Mouse (Mus musculus) kidney, postnatal 0 days (tissue): ENCODE measurements at regions not wholly inside any gene's neighbourhood (a gene's known extent, or its start where the extent isn't known, plus 50 kb on each side); places are given as distances from the start of the nearest gene placed in this dataset.

Experiments used
- ATAC-seq: fragments of 200-750 bp; cut with Nextera tagmentation; replicated peaks from 2 replicates; pipeline ENCODE4 v1.8.0; 2017; ENCODE audit warnings: low read depth, moderate number of reproducible peaks, moderate TSS enrichment, moderate library complexity; ENCODE audit not compliant: low FRiP score
- DNase-seq: peaks from one replicate; pipeline ENCODE4 v3.0.0-alpha.2; 2016; ENCODE audit warnings: low spot score
- H3K27ac ChIP-seq: fragments of 300-500 bp; sonication (generic); 2 replicates; pipeline ENCODE4 v1.5.1; 2014; ENCODE audit warnings: mild to moderate bottlenecking
- H3K27me3 ChIP-seq: fragments of 300-500 bp; sonication (generic); 2 replicates; pipeline ENCODE4 v1.6.1; 2014; ENCODE audit warnings: low read length, mixed read lengths; ENCODE audit not compliant: insufficient read depth
- H3K36me3 ChIP-seq: fragments of 300-500 bp; sonication (generic); 2 replicates; pipeline ENCODE4 v1.6.1; 2014; ENCODE audit warnings: low read length, mixed read lengths; ENCODE audit not compliant: insufficient read depth
- H3K4me1 ChIP-seq: fragments of 300-500 bp; sonication (generic); replicated peaks from 2 replicates; pipeline ENCODE4 v1.6.1; 2014; ENCODE audit warnings: antibody characterized with exemption, low read length, mixed read lengths; ENCODE audit not compliant: insufficient read depth
- H3K4me2 ChIP-seq: fragments of 300-500 bp; sonication (generic); 2 replicates; pipeline ENCODE4 v1.6.1; 2014; ENCODE audit warnings: mild to moderate bottlenecking, low read length, moderate library complexity, mixed read lengths
- H3K4me3 ChIP-seq: fragments of 300-500 bp; sonication (generic); replicated peaks from 2 replicates; pipeline ENCODE4 v1.5.1; 2014; ENCODE audit warnings: low read depth, low read length
- H3K9ac ChIP-seq: fragments of 300-500 bp; sonication (generic); 2 replicates; pipeline ENCODE4 v1.6.1; 2014; ENCODE audit warnings: low read depth, low read length
- H3K9me3 ChIP-seq: fragments of 300-500 bp; sonication (generic); replicated peaks from 2 replicates; pipeline ENCODE4 v1.6.1; 2016; ENCODE audit warnings: low read length, inconsistent platforms, mixed read lengths
- CTCF ChIP-seq: IDR thresholded peaks from 2 replicates; pipeline ENCODE4 v1.5.1; 2016; ENCODE audit warnings: antibody characterized with exemption, low read depth, mild to moderate bottlenecking, moderate library complexity
- WGBS: fragments of 180-500 bp; shearing (Covaris S2); extraction: QIAGEN DNeasy Blood & Tissue Kit; methylation state at CpG from one replicate; pipeline ENCODE4 v1.1.7; 2014; 5-methylcytosine and 5-hydroxymethylcytosine counted together

GRCm38 (mm10) chr13:99099794-99100429 is 84.7 kb upstream of the Zfp366 start:
- Histone ChIP-seq H3K9ac (no peak overlapping the region), H3K4me2 (no peak overlapping the region), H3K27ac (no peak overlapping the region), H3K27me3 (no peaks in the 10 kb centered on the region), H3K9me3 (no peaks in the 10 kb centered on the region), H3K4me3 (no peak overlapping the region), H3K4me1 (no peaks in the 10 kb centered on the region), H3K36me3 (no peaks in the 10 kb centered on the region)
- DNase-seq: no peak
- ATAC-seq: no peak
- TF ChIP-seq CTCF: no peak
- WGBS: 69% methylated on average over 6 of the region's 6 CpGs

GRCm38 (mm10) chr13:99099226-99099625 is 85.4 kb upstream of the Zfp366 start:
- no peak overlapping the region for H3K4me3 ChIP-seq
- DNase-seq (no peak), ATAC-seq (no peak)
- no peaks in the 10 kb centered on the region for H3K27me3 ChIP-seq
- 89% methylated on average over 7 of the region's 7 CpGs for WGBS
- no peak overlapping the region for H3K9ac ChIP-seq
- H3K27ac ChIP-seq: no peak overlapping the region
- no peak for TF ChIP-seq CTCF
- no peaks in the 10 kb centered on the region for H3K4me1 ChIP-seq
- no peak overlapping the region for H3K4me2 ChIP-seq
- H3K9me3 ChIP-seq: no peaks in the 10 kb centered on the region
- H3K36me3 ChIP-seq: no peaks in the 10 kb centered on the region

DNA sequence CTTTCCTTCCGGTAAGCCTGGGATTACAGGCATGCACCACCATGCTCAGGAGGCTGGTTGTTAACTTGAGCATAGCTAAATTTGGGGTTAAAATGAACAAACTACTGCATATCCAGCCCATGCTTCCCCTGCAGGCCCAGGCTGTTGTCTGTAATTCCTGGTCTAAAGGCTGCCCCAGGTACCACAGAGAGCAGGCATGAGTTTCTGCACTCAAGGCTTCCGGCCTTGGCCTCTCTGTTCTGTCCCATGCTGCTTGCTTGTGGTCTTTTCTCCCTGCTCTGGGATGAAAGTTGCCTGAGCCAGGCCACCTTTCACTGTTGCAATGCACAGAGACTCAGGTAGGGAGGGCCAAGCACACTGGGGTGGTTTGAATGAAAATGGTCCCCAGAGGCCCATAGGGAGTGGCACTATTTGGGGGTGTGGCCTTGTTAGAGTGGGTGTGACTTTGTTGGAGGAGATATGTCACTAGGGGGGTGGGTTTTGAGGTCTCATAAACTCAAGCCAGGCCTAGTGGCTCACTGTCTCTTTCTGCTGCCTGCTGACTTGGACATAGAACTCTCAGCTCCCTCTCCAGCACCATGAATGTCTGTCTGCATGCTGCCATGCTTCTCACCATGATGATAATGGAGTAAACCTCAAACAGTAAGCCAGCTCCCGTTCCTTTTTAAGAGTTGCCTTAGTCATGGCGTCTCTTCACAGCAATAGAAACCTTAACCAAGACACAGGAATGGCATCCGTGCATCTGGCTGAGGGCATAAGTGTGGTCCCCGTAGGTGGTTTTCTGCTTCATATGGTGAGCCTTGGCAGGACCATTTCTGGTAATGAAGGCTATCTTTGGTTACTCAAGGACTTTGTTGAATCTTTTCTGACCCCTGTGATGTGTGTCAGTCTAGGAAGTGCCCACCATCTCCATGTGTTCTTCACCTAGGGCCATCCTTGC is 86.7 kb upstream of the Zfp366 start:
- Histone ChIP-seq H3K27ac (no peak overlapping the region), H3K9me3 (no peaks in the 10 kb centered on the region), H3K9ac (no peak overlapping the region), H3K36me3 (no peaks in the 10 kb centered on the region), H3K4me2 (no peak overlapping the region), H3K4me3 (no peak overlapping the region), H3K27me3 (no peaks in the 10 kb centered on the region), H3K4me1 (no peaks in the 10 kb centered on the region)
- no peak for TF ChIP-seq CTCF
- 95% methylated on average over 6 of the region's 6 CpGs for WGBS
- DNase-seq: no peak
- no peak for ATAC-seq

DNA sequence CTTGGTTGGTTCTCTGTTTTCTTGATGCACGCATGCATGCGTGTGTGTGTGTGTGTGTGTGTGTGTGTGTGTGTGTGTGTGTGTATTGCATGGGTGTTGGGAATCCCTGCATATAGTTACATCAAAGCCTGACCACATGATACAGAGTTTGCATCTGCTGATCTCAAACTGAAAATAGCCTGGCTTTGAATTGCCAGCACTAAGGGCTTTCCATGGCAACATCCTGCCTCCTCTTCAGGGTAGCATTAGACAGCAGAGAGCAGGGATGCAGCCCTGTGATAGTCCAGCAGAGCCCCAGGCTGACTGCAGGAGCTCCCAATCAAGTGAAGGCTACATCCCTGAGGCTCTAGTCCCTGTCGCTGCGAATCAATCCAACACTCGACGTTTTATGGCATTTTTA is 87.8 kb upstream of the Zfp366 start:
- ATAC-seq: no peak
- no peaks in the 10 kb centered on the region for H3K4me1 ChIP-seq

DNA sequence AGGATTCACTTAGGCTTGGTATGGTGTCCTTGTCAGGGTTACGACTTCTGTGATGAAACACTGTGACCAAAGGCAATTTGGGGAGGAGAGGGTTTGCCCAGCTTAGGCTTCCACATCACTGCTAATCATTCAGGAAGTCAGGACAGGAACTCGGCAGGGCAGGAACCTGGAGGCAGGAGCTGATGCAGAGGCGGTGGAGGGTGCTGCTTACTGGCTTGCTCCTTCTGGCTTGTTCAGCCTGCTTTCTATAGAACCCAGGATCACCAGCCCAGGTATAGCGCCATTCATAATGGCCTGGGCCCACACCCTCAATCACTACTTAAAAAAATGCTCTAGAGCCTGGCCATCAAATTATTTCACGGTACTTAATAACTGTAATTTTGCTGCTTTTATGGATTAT is 89.6 kb upstream of the Zfp366 start:
- no peaks in the 10 kb centered on the region for H3K27me3 ChIP-seq
- H3K9me3 ChIP-seq: no peaks in the 10 kb centered on the region
- no peak overlapping the region for H3K27ac ChIP-seq
- no peaks in the 10 kb centered on the region for H3K36me3 ChIP-seq
- no peak for ATAC-seq
- no peak overlapping the region for H3K9ac ChIP-seq
- H3K4me2 ChIP-seq: no peak overlapping the region
- no peak for TF ChIP-seq CTCF
- no peaks in the 10 kb centered on the region for H3K4me1 ChIP-seq
- H3K4me3 ChIP-seq: no peak overlapping the region
- DNase-seq: no peak
- 93% methylated on average over 5 of the region's 5 CpGs for WGBS

More for the DNA sequence above, 87.8 kb upstream of the Zfp366 start:
- Histone ChIP-seq H3K9ac (no peak overlapping the region), H3K27me3 (no peaks in the 10 kb centered on the region), H3K9me3 (no peaks in the 10 kb centered on the region), H3K4me3 (no peak overlapping the region), H3K4me2 (no peak overlapping the region), H3K27ac (no peak overlapping the region), H3K36me3 (no peaks in the 10 kb centered on the region)
- WGBS: 93% methylated on average over 6 of the region's 6 CpGs
- no peak for DNase-seq
- no peak for TF ChIP-seq CTCF

- H3K9me3 ChIP-seq: no peaks in the 10 kb centered on the region
- H3K9ac ChIP-seq: no peak overlapping the region
- H3K27me3 ChIP-seq: no peaks in the 10 kb centered on the region
- no peak overlapping the region for H3K27ac ChIP-seq
- H3K4me3 ChIP-seq: no peak overlapping the region
- no peak overlapping the region for H3K4me2 ChIP-seq
- WGBS: 76% methylated on average over 5 of the region's 5 CpGs
- ATAC-seq (no peak), DNase-seq (no peak)
- no peaks in the 10 kb centered on the region for H3K4me1 ChIP-seq
- H3K36me3 ChIP-seq: no peaks in the 10 kb centered on the region
- no peak for TF ChIP-seq CTCF
Measured at GRCm38 (mm10) chr13:99094221-99094620, 90.4 kb upstream of the Zfp366 start.
